ENCODE assay signal across 15 mouse cellular contexts in genomic region chr17:50524970-50525369, GRCm38 (mm10). TPM values are rescaled to one million over a fixed set of nuclear protein-coding genes. Genes with fewer than 3 reads are reported as not detected.
DNase-seq lines count a peak whose midpoint lies in the region; ATAC-seq lines count a peak whose summit lies in the region.
"Had no signal": no experiment of that assay in that cellular context is flagged by ENCODE, and none has a peak within 500 bp of the region (broad histone marks: within the 10 kb centered on the region; RNA-seq: fewer than 3 reads in every experiment).

No protein-coding gene starts in this region.

- H3K9me3 ChIP-seq in embryonic facial prominence, embryonic 12.5 days: no peaks in the 10 kb centered on the region
- H3K9me3 ChIP-seq in embryonic facial prominence, embryonic 10.5 days: no peaks in the 10 kb centered on the region
- H3K9me3 ChIP-seq: lung, embryonic 15.5 days; midbrain, embryonic 13.5 days; neural tube, embryonic 13.5 days had no signal

- H3K4me3 ChIP-seq in embryonic facial prominence, embryonic 12.5 days: no peak overlapping the region
- H3K4me3 ChIP-seq in embryonic facial prominence, embryonic 10.5 days: no peak overlapping the region
- H3K4me3 ChIP-seq: lung, embryonic 15.5 days; midbrain, embryonic 13.5 days; neural tube, embryonic 13.5 days had no signal

- no peaks in the 10 kb centered on the region for H3K27me3 ChIP-seq in embryonic facial prominence, embryonic 12.5 days
- H3K27me3 ChIP-seq in embryonic facial prominence, embryonic 10.5 days (replicated peaks; ENCODE audit: low read depth, poor library complexity, severe bottlenecking): no peaks in the 10 kb centered on the region
- H3K27me3 ChIP-seq: lung, embryonic 15.5 days; midbrain, embryonic 13.5 days; neural tube, embryonic 13.5 days had no signal

- 0 out of 2 replicates have a peak, but pooled peaks have one; percentile 10 for ATAC-seq in embryonic facial prominence, embryonic 12.5 days (ENCODE audit: insufficient number of reproducible peaks, insufficient read depth, low FRiP score, low TSS enrichment)
- peak; percentile 84 for ATAC-seq in erythroid progenitor cell, adult 5-6 weeks (replicated peaks; ENCODE audit: low FRiP score, poor library complexity, severe bottlenecking)
- ATAC-seq: midbrain, embryonic 13.5 days had no signal

- no peak for DNase-seq in embryonic facial prominence, embryonic 10.5 days (ENCODE audit: low spot score)
- peak; percentile 75 for DNase-seq in right cerebral cortex, adult 18-20 months
- no peak for DNase-seq in right cerebral cortex, postnatal 25 days
- DNase-seq in thymus, postnatal 14 days: peak; percentile 43
- DNase-seq in layer of hippocampus, adult 9-10 months (ENCODE audit: low spot score): no peak
- DNase-seq in kidney, adult 8-10 months: no peak
- DNase-seq: adrenal gland, postnatal 25 days; forebrain, postnatal 0 days; retina, postnatal 1 day had no signal

- 89% methylated on average over 6 of the region's 6 CpGs for WGBS in embryonic facial prominence, embryonic 12.5 days
- 83% methylated on average over 6 of the region's 6 CpGs for whole genome bisulfite sequencing in embryonic facial prominence, embryonic 10.5 days

- no peaks in the 10 kb centered on the region for H3K36me3 ChIP-seq in embryonic facial prominence, embryonic 12.5 days
- H3K36me3 ChIP-seq in embryonic facial prominence, embryonic 10.5 days (replicated peaks): peaks cover 7% of the 10 kb centered on the region
- H3K36me3 ChIP-seq: lung, embryonic 15.5 days; midbrain, embryonic 13.5 days; neural tube, embryonic 13.5 days had no signal

- no peak overlapping the region for H3K4me2 ChIP-seq in embryonic facial prominence, embryonic 12.5 days (replicated peaks)
- H3K4me2 ChIP-seq: liver, embryonic 11.5 days; lung, embryonic 15.5 days; midbrain, embryonic 13.5 days; neural tube, embryonic 13.5 days had no signal

- H3K9ac ChIP-seq in embryonic facial prominence, embryonic 12.5 days: no peak overlapping the region
- H3K9ac ChIP-seq: forebrain, postnatal 0 days; lung, embryonic 15.5 days; midbrain, embryonic 13.5 days; neural tube, embryonic 13.5 days had no signal

- H3K4me1 ChIP-seq in embryonic facial prominence, embryonic 12.5 days: no peaks in the 10 kb centered on the region
- H3K4me1 ChIP-seq in embryonic facial prominence, embryonic 10.5 days: 0 out of 2 replicates have a peak, but pooled peaks cover 3% of the 10 kb centered on the region
- H3K4me1 ChIP-seq: lung, embryonic 15.5 days; neural tube, embryonic 13.5 days had no signal

- no peak overlapping the region for H3K27ac ChIP-seq in embryonic facial prominence, embryonic 12.5 days
- no peak overlapping the region for H3K27ac ChIP-seq in embryonic facial prominence, embryonic 10.5 days (replicated peaks)
- H3K27ac ChIP-seq: lung, embryonic 15.5 days; neural tube, embryonic 13.5 days had no signal

RNA-seq across cellular contexts. Expression of gene Plcl2, which starts 15.8 kb away (rescaled TPM):
- 5.9 and 6.1 TPM in 2 replicates for polyA plus RNA-seq in embryonic facial prominence, embryonic 12.5 days (2016; fragmentation: Nextera tagmentation; extraction: Ambion mirVana)
- polyA plus RNA-seq in embryonic facial prominence, embryonic 10.5 days (2016; fragmentation: Nextera tagmentation; extraction: Ambion mirVana): 5.1 and 6.0 TPM in 2 replicates
- 145 and 168 TPM in 2 replicates for total RNA-seq in erythroid progenitor cell, adult 5-6 weeks (2015; ENCODE audit: low replicate concordance)
- 165 and 173 TPM in 2 replicates for total RNA-seq in erythroid progenitor cell, adult 5-6 weeks (2017; ENCODE audit: low replicate concordance)

Comparison
In these comparisons a context has a peak if more than half of its experiments do, and no peak if none do; other contexts are left out.
1. DNase-seq: peak in right cerebral cortex, adult 18-20 months (single experiment) and thymus, postnatal 14 days (single experiment); none in embryonic facial prominence, embryonic 10.5 days (single experiment), right cerebral cortex, postnatal 25 days (single experiment), layer of hippocampus, adult 9-10 months (single experiment) and kidney, adult 8-10 months (0 of 2).